Mouse (Mus musculus) heart, postnatal 10 days (tissue): ENCODE data around the gene Tra2b. TPM values are rescaled to one million over a fixed set of nuclear protein-coding genes. Genes with fewer than 3 reads are reported as not detected.
"Not testable (repeated sequence)": the region's sequence is repeated elsewhere in the genome, so short reads cannot be mapped to it uniquely, and the experiment has no call there.

Experiments
- DNase-seq, 2 experiments: peaks; one replicate each; pipeline ENCODE4 v3.0.0; 2021
- intact Hi-C: fragments of 180-260 bp; cut with DNase I; formaldehyde crosslinking; loops from one replicate; pipeline ENCODE4 v1.15.1; 2025
- total RNA-seq, 2 experiments: library from RNA; stranded (reverse); gene quantifications; 2 replicates each; pipeline ENCODE4 v1.2.3; 2021

The Tra2b gene
- total RNA-seq, 2 experiments from 2014 or later, result 73.8 to 74.8 TPM

DNA sequence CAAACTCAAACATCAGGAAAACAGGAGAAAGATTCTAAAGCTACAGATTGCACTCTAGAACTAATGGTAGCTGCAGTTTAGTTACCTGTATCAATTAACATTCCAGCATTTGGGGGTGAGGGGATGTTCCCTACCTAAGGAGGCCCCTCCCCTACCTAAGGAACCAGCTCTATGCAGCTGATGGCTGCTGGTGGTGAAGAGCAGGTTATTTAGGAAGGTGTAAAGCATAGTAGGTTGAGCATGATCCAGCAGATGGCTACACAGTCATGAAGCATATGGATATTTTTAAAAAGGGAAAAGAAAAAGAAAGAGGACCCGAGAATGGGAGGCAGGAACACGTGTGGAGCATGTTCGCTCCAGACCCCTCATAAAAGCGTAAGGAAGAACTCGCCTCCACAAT lies 15.5 kb downstream of the Tra2b start:
- intact Hi-C loops, result no loop called here
- no peak for DNase-seq

DNA sequence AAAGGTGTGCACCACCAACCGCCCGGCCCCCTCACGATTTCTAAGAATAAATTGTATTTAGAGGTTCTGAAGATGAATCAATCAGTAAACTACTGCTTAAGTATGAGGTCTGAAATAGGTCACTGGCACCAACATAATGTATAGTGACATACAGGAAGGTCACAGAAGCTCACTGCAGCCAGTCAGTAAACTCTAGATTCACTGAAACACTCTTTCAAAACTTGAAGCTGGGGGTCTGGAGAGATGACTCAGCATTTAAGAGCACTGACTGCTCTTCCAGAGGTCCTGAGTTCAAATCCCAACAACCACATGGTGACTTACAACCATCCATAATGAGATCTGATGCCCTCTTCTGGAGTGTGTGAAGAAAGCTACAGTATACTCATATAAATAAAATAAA lies 16.1 kb downstream of the Tra2b start:
- intact Hi-C loops, result loop anchor here (10.0 kb wide), 1 partner anchor 865 kb away; no protein-coding TSS in a partner anchor
- no peak for DNase-seq

DNA sequence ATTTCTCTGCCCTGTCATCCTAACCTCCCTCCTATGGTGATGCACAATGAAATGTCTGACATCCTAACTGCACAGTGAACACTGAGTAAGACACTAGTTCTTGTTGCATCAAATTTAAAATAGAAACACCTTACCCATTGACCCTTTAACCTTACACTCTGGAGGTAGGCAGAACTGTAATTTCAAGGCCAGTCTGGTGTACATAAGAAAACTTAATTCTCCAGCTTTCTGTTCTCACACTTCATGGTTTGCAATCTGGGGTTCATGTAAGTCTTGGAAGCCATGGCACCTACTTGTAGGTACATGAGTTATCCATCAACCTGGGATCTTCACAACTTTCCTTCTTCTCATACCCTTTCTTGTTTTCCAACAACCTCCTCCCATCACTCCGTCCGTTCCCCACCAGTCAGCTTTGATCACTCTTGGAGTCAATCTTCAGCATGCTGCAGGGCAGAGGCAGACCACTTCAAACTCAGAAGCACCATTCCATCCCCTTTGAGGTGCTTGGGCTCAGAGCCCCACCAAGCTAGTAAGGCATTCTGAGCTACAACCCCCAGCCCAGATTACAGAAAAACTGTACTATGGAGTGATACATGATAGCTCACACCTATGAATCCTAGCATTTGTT lies 23.5 kb downstream of the Tra2b start:
- intact Hi-C loops, result loop anchor here (10.0 kb wide), 1 partner anchor 872 kb away; no protein-coding TSS in a partner anchor

DNA sequence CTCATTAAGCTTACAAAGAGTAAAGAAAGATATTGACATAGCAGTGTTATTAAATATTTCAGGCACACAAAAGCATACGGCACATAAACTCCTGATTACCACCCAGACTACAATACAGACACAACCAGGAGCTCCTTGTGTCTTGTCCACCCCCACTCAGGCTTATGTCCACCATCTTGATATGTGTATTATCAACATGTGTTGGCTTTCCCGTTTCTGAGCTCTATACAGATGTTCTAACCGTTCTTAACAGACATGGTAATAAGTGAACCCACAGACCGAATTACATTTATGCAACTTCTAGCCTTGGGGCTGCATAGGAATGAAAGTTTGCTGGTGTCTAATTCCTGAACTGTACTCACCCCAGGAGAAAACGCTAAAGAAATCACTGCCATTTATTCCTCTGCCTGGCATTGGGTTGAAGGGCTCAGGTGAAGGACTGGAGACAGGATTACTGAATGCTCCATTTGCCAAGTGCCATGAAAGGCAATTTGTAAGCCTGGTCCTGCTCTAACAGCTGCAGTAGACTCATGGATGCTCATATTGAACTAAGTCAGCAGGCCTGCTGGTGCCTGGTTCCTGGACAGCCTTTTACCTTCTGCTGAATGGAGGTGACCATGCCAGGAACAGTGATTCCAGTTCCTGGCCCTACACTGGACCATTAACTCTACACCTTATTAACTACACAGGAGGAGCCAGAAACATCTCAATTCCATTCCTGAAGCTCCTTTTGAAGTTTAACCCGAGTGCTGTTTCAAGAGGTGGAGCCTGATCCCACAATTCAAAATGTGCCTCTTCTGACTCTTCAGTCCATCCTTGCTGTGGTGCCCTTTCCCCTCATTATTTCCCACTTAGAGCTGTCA lies 24.2 kb downstream of the Tra2b start:
- intact Hi-C loops, result loop anchor here (10.0 kb wide), 1 partner anchor 873 kb away; no protein-coding TSS in a partner anchor
- no peak for DNase-seq

More for the DNA sequence above, 23.5 kb downstream of the Tra2b start:
- DNase-seq, result no peak

DNA sequence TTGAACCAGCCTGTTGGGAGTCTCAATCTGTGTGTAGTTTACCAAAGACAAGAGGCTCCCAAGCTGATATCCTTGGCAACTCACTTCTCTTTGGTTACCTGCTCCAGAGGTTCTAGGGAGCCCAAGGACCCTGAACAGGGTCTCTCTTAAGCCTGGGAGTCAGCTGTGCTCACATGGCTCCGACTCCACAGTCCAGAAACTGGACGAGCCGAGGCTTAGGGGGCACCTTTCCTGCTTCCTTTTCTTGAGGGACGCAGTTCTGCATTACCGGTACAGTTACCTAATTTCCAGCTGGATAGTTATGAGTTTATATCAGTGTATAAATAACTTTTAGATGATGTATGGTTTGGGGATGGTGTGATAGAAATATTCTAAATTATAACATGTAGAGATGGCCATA lies 24.9 kb downstream of the Tra2b start:
- intact Hi-C loops, result loop anchor here (10.0 kb wide), 1 partner anchor 874 kb away; no protein-coding TSS in a partner anchor
- no peak for DNase-seq

DNA sequence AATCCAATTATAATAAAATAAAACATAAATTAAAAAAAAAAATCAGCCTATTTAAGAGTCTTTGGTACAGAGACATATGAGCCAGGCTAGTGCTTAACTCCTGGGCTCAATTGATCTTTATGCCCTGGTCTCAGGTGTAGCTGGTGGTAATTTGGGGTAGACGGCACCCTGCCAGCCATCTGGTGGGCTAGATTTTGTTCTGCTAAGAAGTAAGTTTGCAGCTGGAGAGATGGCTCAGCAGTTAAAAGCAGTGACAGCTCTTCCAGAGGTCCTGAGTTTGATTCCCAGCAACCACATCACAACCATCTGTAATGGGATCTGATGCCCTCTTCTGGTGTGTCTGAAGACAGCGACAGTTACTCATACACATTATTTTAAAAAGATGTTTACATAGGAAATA lies 25.8 kb downstream of the Tra2b start:
- intact Hi-C loops, result loop anchor here (10.0 kb wide), 1 partner anchor 875 kb away; no protein-coding TSS in a partner anchor
- DNase-seq, result no peak

DNA sequence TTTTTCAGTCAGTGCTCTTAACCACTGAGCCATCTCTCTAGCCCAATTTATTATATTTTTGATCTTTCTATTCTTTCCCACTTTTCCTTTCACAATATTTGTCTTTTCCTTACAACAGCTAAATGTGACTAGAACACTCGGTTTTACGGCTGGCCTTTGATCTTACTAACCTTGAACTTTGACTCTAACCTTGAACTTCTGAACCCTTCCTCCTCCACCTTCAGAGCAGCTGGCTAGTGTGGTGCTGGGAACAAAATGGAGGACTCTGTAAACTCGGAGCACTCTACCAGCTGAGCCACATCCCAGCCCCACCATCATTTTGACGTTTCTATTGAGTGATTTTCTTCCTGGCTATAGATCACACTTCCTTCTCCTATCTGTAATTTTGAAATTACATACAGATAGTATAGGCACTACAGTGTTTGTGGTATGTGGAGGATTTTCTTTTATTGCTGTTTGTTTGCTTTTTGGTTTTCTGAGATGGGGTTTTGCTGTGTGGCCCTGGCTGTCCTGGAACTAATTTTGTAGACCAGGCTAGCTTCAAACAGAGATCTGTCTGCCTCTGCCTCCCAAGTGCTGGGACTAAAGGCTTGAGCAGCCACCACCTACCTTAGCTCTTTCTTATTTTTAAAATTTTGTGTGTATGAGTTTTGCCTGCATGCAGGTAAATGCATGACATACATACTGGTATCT lies 26.7 kb downstream of the Tra2b start:
- intact Hi-C loops, result no loop called here
- no peak for DNase-seq

DNA sequence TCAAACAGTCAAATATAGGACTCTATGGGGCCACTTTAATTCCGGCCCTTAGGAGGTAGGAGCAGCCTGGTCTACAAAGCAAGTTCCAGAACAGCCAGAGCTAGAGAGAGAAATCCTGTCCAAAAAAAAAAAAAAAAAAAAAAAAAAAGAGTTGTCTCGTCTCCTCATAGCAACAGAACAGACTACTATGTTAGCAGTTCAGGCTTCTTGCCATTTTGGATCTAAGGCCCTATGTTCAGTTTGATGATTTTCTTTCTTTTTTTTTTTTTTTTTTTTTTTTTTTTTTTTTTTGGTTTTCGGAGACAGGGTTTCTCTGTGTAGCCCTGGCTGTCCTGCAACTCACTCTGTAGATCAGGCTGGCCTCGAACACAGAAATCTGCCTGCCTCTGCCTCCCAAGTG lies 27.4 kb downstream of the Tra2b start:
- DNase-seq, intact Hi-C loops: not testable (repeated sequence)

DNA sequence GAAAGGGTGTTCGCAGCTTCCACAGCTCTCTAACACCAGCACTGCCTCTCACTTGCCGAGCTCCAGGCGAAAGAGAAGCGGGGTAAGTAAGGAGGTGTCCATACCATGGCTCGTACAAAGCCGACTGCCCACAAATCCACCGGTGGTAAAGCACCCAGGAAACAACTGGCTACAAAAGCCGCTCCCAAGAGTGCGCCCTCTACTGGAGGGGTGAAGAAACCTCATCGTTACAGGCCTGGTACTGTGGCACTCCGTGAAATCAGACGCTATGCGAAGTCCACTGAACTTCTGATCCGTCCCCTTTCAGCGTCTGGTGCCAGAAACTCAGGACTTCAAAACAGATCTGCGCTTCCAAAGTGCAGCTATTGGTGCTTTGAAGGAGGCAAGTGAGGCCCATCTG lies 29.0 kb downstream of the Tra2b start:
- intact Hi-C loops, result no loop called here
- no peak for DNase-seq

DNA sequence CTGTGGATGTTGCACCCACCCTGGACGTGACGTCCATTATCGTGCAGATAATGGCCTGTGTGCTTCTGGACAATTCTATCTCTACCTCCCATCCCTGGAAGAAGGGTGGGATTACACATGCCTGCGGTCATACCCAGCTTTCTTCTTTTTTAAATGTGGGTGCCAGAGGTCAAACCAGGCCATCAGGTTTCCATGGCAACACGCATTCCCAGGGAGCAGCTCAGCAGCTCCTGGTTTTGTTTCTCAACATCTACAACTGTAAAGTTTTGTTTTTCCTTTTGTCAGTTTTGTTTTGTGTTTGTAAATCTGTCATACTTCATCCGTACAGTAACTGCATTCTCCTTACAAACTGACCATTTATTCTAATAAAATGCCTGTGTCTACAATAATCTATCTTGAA lies 31.3 kb downstream of the Tra2b start:
- intact Hi-C loops, result no loop called here
- DNase-seq, result no peak

DNA sequence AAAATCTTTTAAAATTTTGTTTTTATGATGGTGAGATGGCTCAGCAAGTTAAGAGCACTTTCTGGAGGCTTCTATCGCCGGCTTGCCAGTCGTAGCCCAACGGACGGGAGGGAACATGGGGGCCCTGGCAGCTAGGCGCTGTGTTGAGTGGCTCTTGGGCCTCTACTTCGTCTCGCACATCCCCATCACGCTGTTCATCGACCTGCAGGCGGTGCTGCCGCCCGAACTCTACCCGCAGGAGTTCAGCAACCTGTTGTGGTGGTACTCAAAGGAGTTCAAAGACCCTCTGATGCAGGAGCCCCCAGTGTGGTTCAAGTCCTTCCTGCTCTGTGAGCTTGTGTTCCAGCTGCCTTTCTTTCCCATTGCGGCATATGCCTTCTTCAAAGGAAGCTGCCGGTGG lies 35.5 kb downstream of the Tra2b start:
- intact Hi-C loops, DNase-seq: not testable (repeated sequence)

DNA sequence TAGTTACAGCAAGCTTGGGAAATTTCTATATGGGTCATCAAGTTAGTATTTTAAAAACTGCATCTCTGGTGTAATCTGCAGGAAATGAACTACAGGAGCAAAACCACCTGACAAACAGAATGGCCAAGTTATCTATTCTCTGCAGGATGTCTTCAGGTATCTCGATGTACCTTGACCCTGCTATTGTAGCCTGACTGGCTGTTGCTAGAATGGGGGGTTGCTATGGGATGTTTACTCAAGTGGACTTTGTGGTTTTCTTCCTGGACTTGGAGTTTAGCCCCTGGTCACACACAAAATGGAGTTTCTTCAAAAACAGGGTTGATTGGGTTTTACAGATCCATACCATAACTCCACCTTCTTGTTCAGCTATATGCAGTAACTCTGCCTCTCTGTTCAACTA lies 62.3 kb downstream of the Tra2b start:
- DNase-seq, result no peak
- intact Hi-C loops, result no loop called here

DNA sequence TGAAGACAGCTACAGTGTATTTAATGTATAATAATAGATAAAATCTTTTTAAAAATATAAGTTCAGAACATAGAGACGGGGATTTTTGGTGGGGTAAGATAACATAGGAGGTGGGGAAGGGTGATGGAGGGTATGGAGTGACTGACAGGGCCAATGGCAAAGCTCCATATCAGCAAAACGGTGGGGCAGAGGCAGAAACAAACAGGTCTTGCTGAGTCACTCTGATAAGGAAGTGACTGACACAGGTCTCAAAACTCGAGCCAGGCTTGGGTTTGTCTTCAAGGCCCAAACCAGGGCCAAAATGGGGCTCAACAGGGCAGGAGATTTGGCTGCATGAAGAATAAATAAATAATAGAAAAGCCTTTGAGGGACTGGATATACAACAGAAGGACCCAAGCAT lies 63.9 kb downstream of the Tra2b start:
- intact Hi-C loops, result no loop called here
- no peak for DNase-seq

DNA sequence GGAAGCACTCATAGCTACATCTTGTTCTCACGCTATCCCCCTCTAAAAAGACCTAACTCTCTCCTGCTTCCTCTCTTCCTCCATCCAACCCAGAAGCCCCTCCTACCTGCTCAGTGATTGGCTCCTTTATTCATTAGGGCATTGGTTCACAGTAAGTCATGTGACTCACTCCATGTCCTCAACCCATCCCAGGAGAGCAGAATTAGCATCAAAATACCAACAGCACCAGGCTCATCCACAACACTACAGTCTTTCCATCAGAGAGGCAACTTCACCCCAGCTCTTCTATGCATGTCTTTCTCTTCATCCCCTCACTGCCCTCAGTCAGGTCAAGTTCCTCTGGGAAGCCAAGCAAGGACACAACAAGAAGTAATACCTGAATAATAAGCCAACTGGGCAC lies 65.3 kb downstream of the Tra2b start:
- no peak for DNase-seq
- intact Hi-C loops, result no loop called here

Other genes starting within 250 kb of the Tra2b start
- 10 to 100 TPM; 11.6 to 20.0 TPM for gene Igf2bp2, start 102.7 kb downstream of the Tra2b start, total RNA-seq
- gene Etv5, start 173.7 kb upstream of the Tra2b start, total RNA-seq, result 1 to 10 TPM; 8.7 to 8.8 TPM